Mouse (Mus musculus) stomach, embryonic 16.5 days (tissue): ENCODE measurements around the gene Snorc. TPM values are rescaled to one million over a fixed set of nuclear protein-coding genes. Genes with fewer than 3 reads are reported as not detected.

Source experiments
- polyA plus RNA-seq: library from polyadenylated mRNA; unstranded; fragments of >200 nt; fragmentation: Nextera tagmentation; extraction: Ambion mirVana; gene quantifications from 2 replicates; pipeline ENCODE4 v1.2.1, GENCODE M21; 2015

The Snorc gene
- polyA plus RNA-seq, 1 experiment from 2014 or later, result not detected

Other genes with a start within 250 kb of the Snorc start
- 0.46 and 0.54 TPM in 2 replicates for gene Efhd1, start 205.9 kb upstream of the Snorc start, polyA plus RNA-seq
- 43.1 and 47.0 TPM in 2 replicates for gene Gigyf2, start 143.3 kb upstream of the Snorc start, polyA plus RNA-seq
- gene Kcnj13, start 75.5 kb upstream of the Snorc start, polyA plus RNA-seq, result 5.0 and 5.4 TPM in 2 replicates
- 2.8 and 3.1 TPM in 2 replicates for gene Neu2, start 39.6 kb downstream of the Snorc start, polyA plus RNA-seq
- gene Ngef, start 103.6 kb downstream of the Snorc start, polyA plus RNA-seq, result 11.5 and 12.6 TPM in 2 replicates
- 6.3 and 8.6 TPM in 2 replicates for gene Inpp5d, start 150.0 kb downstream of the Snorc start, polyA plus RNA-seq